Mouse (Mus musculus): ENCODE data around the gene Cfb. TPM values are rescaled to one million over a fixed set of nuclear protein-coding genes. Genes with fewer than 3 reads are reported as not detected.

The Cfb gene
- polyA plus RNA-seq (2015; fragmentation: Illumina TruSeq; extraction: RNeasy Lipid Tissue Mini Kit (QIAGEN cat#74804); ENCODE audit: insufficient read depth, low replicate concordance), result 101 TPM

GRCm38 (mm10) chr17:34862416-34863081 lies at the start of gene Cfb:
Gene Cfb, minus strand, starts transcription at chr17:34862518.

GRCm38 (mm10) chr17:34898160-34898586 lies 35.9 kb upstream of the Cfb start, which contains the start of the genes C2 and Ehmt2:
Gene C2, minus strand, starts transcription at chr17:34898265.
Gene Ehmt2, plus strand, starts transcription at chr17:34898469.

GRCm38 (mm10) chr17:34881683-34882310 lies 19.5 kb upstream of the Cfb start, which contains the start of gene Gm20547:
Gene Gm20547, minus strand, starts transcription at chr17:34882042.

GRCm38 (mm10) chr17:34879336-34879879 lies 17.1 kb upstream of the Cfb start, which contains the start of gene Zbtb12:
Gene Zbtb12, plus strand, starts transcription at chr17:34879483.

GRCm38 (mm10) chr17:34849722-34850516 lies 12.4 kb downstream of the Cfb start, which contains the start of the genes Skiv2l and Nelfe:
Gene Skiv2l, minus strand, starts transcription at chr17:34850210.
Gene Nelfe, plus strand, starts transcription at chr17:34850391.

GRCm38 (mm10) chr17:34836856-34837221 lies 25.5 kb downstream of the Cfb start, which contains the start of the genes Stk19 and Dxo:
Gene Stk19, minus strand, starts transcription at chr17:34836945.
Gene Dxo, plus strand, starts transcription at chr17:34837019.

Other genes starting within 250 kb of the Cfb start
- 2.1 TPM for gene Egfl8, start 246.5 kb downstream of the Cfb start, polyA plus RNA-seq (2015; fragmentation: Illumina TruSeq; extraction: RNeasy Lipid Tissue Mini Kit (QIAGEN cat#74804); ENCODE audit: insufficient read depth, low replicate concordance)
- 30.0 TPM for gene Ppt2, start 234.0 kb downstream of the Cfb start, polyA plus RNA-seq (2015; fragmentation: Illumina TruSeq; extraction: RNeasy Lipid Tissue Mini Kit (QIAGEN cat#74804); ENCODE audit: insufficient read depth, low replicate concordance)
- 4.6 TPM for gene Prrt1, start 233.0 kb downstream of the Cfb start, polyA plus RNA-seq (2015; fragmentation: Illumina TruSeq; extraction: RNeasy Lipid Tissue Mini Kit (QIAGEN cat#74804); ENCODE audit: insufficient read depth, low replicate concordance)
- 9.4 TPM for gene Fkbpl, start 217.8 kb downstream of the Cfb start, polyA plus RNA-seq (2015; fragmentation: Illumina TruSeq; extraction: RNeasy Lipid Tissue Mini Kit (QIAGEN cat#74804); ENCODE audit: insufficient read depth, low replicate concordance)
- 16.5 TPM for gene Atf6b, start 215.4 kb downstream of the Cfb start, polyA plus RNA-seq (2015; fragmentation: Illumina TruSeq; extraction: RNeasy Lipid Tissue Mini Kit (QIAGEN cat#74804); ENCODE audit: insufficient read depth, low replicate concordance)
- gene Tnxb, start 192.0 kb downstream of the Cfb start, polyA plus RNA-seq (2015; fragmentation: Illumina TruSeq; extraction: RNeasy Lipid Tissue Mini Kit (QIAGEN cat#74804); ENCODE audit: insufficient read depth, low replicate concordance), result 5.1 TPM
- 87.9 TPM for gene C4b, start 118.6 kb downstream of the Cfb start, polyA plus RNA-seq (2015; fragmentation: Illumina TruSeq; extraction: RNeasy Lipid Tissue Mini Kit (QIAGEN cat#74804); ENCODE audit: insufficient read depth, low replicate concordance)
- gene Cyp21a1, start 58.0 kb downstream of the Cfb start, polyA plus RNA-seq (2015; fragmentation: Illumina TruSeq; extraction: RNeasy Lipid Tissue Mini Kit (QIAGEN cat#74804); ENCODE audit: insufficient read depth, low replicate concordance), result 1.4 TPM
- gene Stk19, start 25.6 kb downstream of the Cfb start, polyA plus RNA-seq (2015; fragmentation: Illumina TruSeq; extraction: RNeasy Lipid Tissue Mini Kit (QIAGEN cat#74804); ENCODE audit: insufficient read depth, low replicate concordance), result 32.1 TPM
- gene Dxo, start 25.5 kb downstream of the Cfb start, polyA plus RNA-seq (2015; fragmentation: Illumina TruSeq; extraction: RNeasy Lipid Tissue Mini Kit (QIAGEN cat#74804); ENCODE audit: insufficient read depth, low replicate concordance), result 22.4 TPM
- gene Skiv2l, start 12.3 kb downstream of the Cfb start, polyA plus RNA-seq (2015; fragmentation: Illumina TruSeq; extraction: RNeasy Lipid Tissue Mini Kit (QIAGEN cat#74804); ENCODE audit: insufficient read depth, low replicate concordance), result 31.3 TPM
- 16.3 TPM for gene Nelfe, start 12.1 kb downstream of the Cfb start, polyA plus RNA-seq (2015; fragmentation: Illumina TruSeq; extraction: RNeasy Lipid Tissue Mini Kit (QIAGEN cat#74804); ENCODE audit: insufficient read depth, low replicate concordance)
- 3.5 TPM for gene Zbtb12, start 17.0 kb upstream of the Cfb start, polyA plus RNA-seq (2015; fragmentation: Illumina TruSeq; extraction: RNeasy Lipid Tissue Mini Kit (QIAGEN cat#74804); ENCODE audit: insufficient read depth, low replicate concordance)
- not detected for gene Gm20547, start 19.5 kb upstream of the Cfb start, polyA plus RNA-seq (2015; fragmentation: Illumina TruSeq; extraction: RNeasy Lipid Tissue Mini Kit (QIAGEN cat#74804); ENCODE audit: insufficient read depth, low replicate concordance)
- 38.7 TPM for gene C2, start 35.7 kb upstream of the Cfb start, polyA plus RNA-seq (2015; fragmentation: Illumina TruSeq; extraction: RNeasy Lipid Tissue Mini Kit (QIAGEN cat#74804); ENCODE audit: insufficient read depth, low replicate concordance)
- 55.6 TPM for gene Ehmt2, start 36.0 kb upstream of the Cfb start, polyA plus RNA-seq (2015; fragmentation: Illumina TruSeq; extraction: RNeasy Lipid Tissue Mini Kit (QIAGEN cat#74804); ENCODE audit: insufficient read depth, low replicate concordance)
- gene Slc44a4, start 51.9 kb upstream of the Cfb start, polyA plus RNA-seq (2015; fragmentation: Illumina TruSeq; extraction: RNeasy Lipid Tissue Mini Kit (QIAGEN cat#74804); ENCODE audit: insufficient read depth, low replicate concordance), result not detected
- gene Neu1, start 68.7 kb upstream of the Cfb start, polyA plus RNA-seq (2015; fragmentation: Illumina TruSeq; extraction: RNeasy Lipid Tissue Mini Kit (QIAGEN cat#74804); ENCODE audit: insufficient read depth, low replicate concordance), result 21.7 TPM
- gene Hspa1b, start 96.7 kb upstream of the Cfb start, polyA plus RNA-seq (2015; fragmentation: Illumina TruSeq; extraction: RNeasy Lipid Tissue Mini Kit (QIAGEN cat#74804); ENCODE audit: insufficient read depth, low replicate concordance), result 1.2 TPM
- not detected for gene Gm20481, start 107.4 kb upstream of the Cfb start, polyA plus RNA-seq (2015; fragmentation: Illumina TruSeq; extraction: RNeasy Lipid Tissue Mini Kit (QIAGEN cat#74804); ENCODE audit: insufficient read depth, low replicate concordance)
- gene Hspa1a, start 109.6 kb upstream of the Cfb start, polyA plus RNA-seq (2015; fragmentation: Illumina TruSeq; extraction: RNeasy Lipid Tissue Mini Kit (QIAGEN cat#74804); ENCODE audit: insufficient read depth, low replicate concordance), result 0.52 TPM
- not detected for gene Hspa1l, start 110.2 kb upstream of the Cfb start, polyA plus RNA-seq (2015; fragmentation: Illumina TruSeq; extraction: RNeasy Lipid Tissue Mini Kit (QIAGEN cat#74804); ENCODE audit: insufficient read depth, low replicate concordance)
- 45.5 TPM for gene Lsm2, start 119.3 kb upstream of the Cfb start, polyA plus RNA-seq (2015; fragmentation: Illumina TruSeq; extraction: RNeasy Lipid Tissue Mini Kit (QIAGEN cat#74804); ENCODE audit: insufficient read depth, low replicate concordance)
- 100 TPM for gene Vars, start 138.5 kb upstream of the Cfb start, polyA plus RNA-seq (2015; fragmentation: Illumina TruSeq; extraction: RNeasy Lipid Tissue Mini Kit (QIAGEN cat#74804); ENCODE audit: insufficient read depth, low replicate concordance)
- gene Vwa7, start 154.1 kb upstream of the Cfb start, polyA plus RNA-seq (2015; fragmentation: Illumina TruSeq; extraction: RNeasy Lipid Tissue Mini Kit (QIAGEN cat#74804); ENCODE audit: insufficient read depth, low replicate concordance), result 0.54 TPM
- 2.6 TPM for gene Sapcd1, start 165.5 kb upstream of the Cfb start, polyA plus RNA-seq (2015; fragmentation: Illumina TruSeq; extraction: RNeasy Lipid Tissue Mini Kit (QIAGEN cat#74804); ENCODE audit: insufficient read depth, low replicate concordance)
- gene Msh5, start 184.2 kb upstream of the Cfb start, polyA plus RNA-seq (2015; fragmentation: Illumina TruSeq; extraction: RNeasy Lipid Tissue Mini Kit (QIAGEN cat#74804); ENCODE audit: insufficient read depth, low replicate concordance), result 6.1 TPM
- gene Clic1, start 187.4 kb upstream of the Cfb start, polyA plus RNA-seq (2015; fragmentation: Illumina TruSeq; extraction: RNeasy Lipid Tissue Mini Kit (QIAGEN cat#74804); ENCODE audit: insufficient read depth, low replicate concordance), result 228 TPM
- 3.2 TPM for gene Ddah2, start 196.5 kb upstream of the Cfb start, polyA plus RNA-seq (2015; fragmentation: Illumina TruSeq; extraction: RNeasy Lipid Tissue Mini Kit (QIAGEN cat#74804); ENCODE audit: insufficient read depth, low replicate concordance)
- 0.26 TPM for gene Ly6g6c, start 202.9 kb upstream of the Cfb start, polyA plus RNA-seq (2015; fragmentation: Illumina TruSeq; extraction: RNeasy Lipid Tissue Mini Kit (QIAGEN cat#74804); ENCODE audit: insufficient read depth, low replicate concordance)
- 2.5 TPM for gene Mpig6b, start 203.7 kb upstream of the Cfb start, polyA plus RNA-seq (2015; fragmentation: Illumina TruSeq; extraction: RNeasy Lipid Tissue Mini Kit (QIAGEN cat#74804); ENCODE audit: insufficient read depth, low replicate concordance)
- gene Ly6g6e, start 214.4 kb upstream of the Cfb start, polyA plus RNA-seq (2015; fragmentation: Illumina TruSeq; extraction: RNeasy Lipid Tissue Mini Kit (QIAGEN cat#74804); ENCODE audit: insufficient read depth, low replicate concordance), result not detected
- not detected for gene Ly6g6d, start 215.5 kb upstream of the Cfb start, polyA plus RNA-seq (2015; fragmentation: Illumina TruSeq; extraction: RNeasy Lipid Tissue Mini Kit (QIAGEN cat#74804); ENCODE audit: insufficient read depth, low replicate concordance)
- gene Ly6g6f, start 223.1 kb upstream of the Cfb start, polyA plus RNA-seq (2015; fragmentation: Illumina TruSeq; extraction: RNeasy Lipid Tissue Mini Kit (QIAGEN cat#74804); ENCODE audit: insufficient read depth, low replicate concordance), result 0.93 TPM
- 19.7 TPM for gene Abhd16a, start 226.7 kb upstream of the Cfb start, polyA plus RNA-seq (2015; fragmentation: Illumina TruSeq; extraction: RNeasy Lipid Tissue Mini Kit (QIAGEN cat#74804); ENCODE audit: insufficient read depth, low replicate concordance)
- gene Ly6g5c, start 245.8 kb upstream of the Cfb start, polyA plus RNA-seq (2015; fragmentation: Illumina TruSeq; extraction: RNeasy Lipid Tissue Mini Kit (QIAGEN cat#74804); ENCODE audit: insufficient read depth, low replicate concordance), result not detected

Data from spleen, adult 10 weeks (tissue).